In the genomic region with DNA sequence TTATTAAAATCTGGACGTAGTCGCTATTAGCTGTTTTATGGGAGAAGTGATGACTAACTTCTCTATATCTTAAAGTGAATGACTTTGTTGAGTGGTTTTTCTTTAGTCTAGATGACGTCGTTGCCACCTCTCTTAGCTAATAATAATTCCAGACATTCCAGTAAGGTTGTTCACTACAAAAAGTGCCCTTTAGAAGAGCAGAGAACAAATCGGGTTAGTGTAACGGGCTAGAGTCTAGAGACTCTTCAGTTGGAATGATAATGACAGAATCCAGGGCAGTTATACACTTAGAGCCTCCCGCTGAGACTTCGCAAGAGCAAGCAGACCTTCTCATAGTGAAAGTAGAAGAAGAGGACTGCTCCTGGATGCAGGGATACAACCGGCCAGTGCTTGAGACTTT, we compare ENCODE assay signal across 8 mouse cellular contexts. TPM values are rescaled to one million over a fixed set of nuclear protein-coding genes. Genes with fewer than 3 reads are reported as not detected.
A peak's percentile ranks its signal among the peaks of the same experiment; 100 is the strongest.
DNase-seq lines count a peak whose midpoint lies in the region; ATAC-seq and TF ChIP-seq lines count a peak whose summit lies in the region.

No protein-coding gene starts in this region.

- H3K4me2 ChIP-seq in kidney, embryonic 14.5 days (replicated peaks; ENCODE audit: low read depth, low read length): peak overlapping the region; percentile 42
- H3K4me2 ChIP-seq in intestine, embryonic 14.5 days (ENCODE audit: low read length): peak overlapping the region; percentile 81
- H3K4me2 ChIP-seq in midbrain, embryonic 16.5 days (ENCODE audit: low read length): peak overlapping the region; percentile 58

- TF ChIP-seq CTCF in cortical plate, adult 2 months (IDR thresholded peaks at IDR 0.05; ENCODE audit: extremely low read depth, insufficient read depth, low read length): no peak

- no peak overlapping the region for H3K27ac ChIP-seq in kidney, embryonic 14.5 days (ENCODE audit: low read depth, low read length)
- no peak overlapping the region for H3K27ac ChIP-seq in cortical plate, adult 2 months (ENCODE audit: insufficient read depth, low read length)
- H3K27ac ChIP-seq in intestine, embryonic 14.5 days (ENCODE audit: low read depth): no peak overlapping the region
- H3K27ac ChIP-seq in midbrain, embryonic 16.5 days (ENCODE audit: low read length): no peak overlapping the region

- no peak for DNase-seq in kidney, postnatal 25 days
- DNase-seq in intestine, embryonic 14.5 days (ENCODE audit: low spot score): no peak
- DNase-seq in gastrocnemius, postnatal 4 days (ENCODE audit: low spot score in 2 of 2): no peak
- DNase-seq in right cerebral cortex, adult 2 months (ENCODE audit: low spot score in 2 of 2): no peak
- no peak for DNase-seq in cerebellum, postnatal 14 days

- no peaks in the 10 kb centered on the region for H3K9me3 ChIP-seq in kidney, embryonic 14.5 days (ENCODE audit: control insufficient read depth, low read length)
- no peaks in the 10 kb centered on the region for H3K9me3 ChIP-seq in intestine, embryonic 14.5 days (ENCODE audit: control insufficient read depth, low read length)
- no peaks in the 10 kb centered on the region for H3K9me3 ChIP-seq in midbrain, embryonic 16.5 days (replicated peaks; ENCODE audit: control insufficient read depth, low read length, poor library complexity, severe bottlenecking)

- H3K4me1 ChIP-seq in kidney, embryonic 14.5 days (ENCODE audit: control insufficient read depth, insufficient read depth, low read length): peaks cover 15% of the 10 kb centered on the region
- peaks cover 3% of the 10 kb centered on the region; the same call in 1 of the 2 replicates for H3K4me1 ChIP-seq in cortical plate, adult 2 months (ENCODE audit: control insufficient read depth, insufficient read depth, low read length)
- peaks cover 17% of the 10 kb centered on the region for H3K4me1 ChIP-seq in intestine, embryonic 14.5 days (replicated peaks; ENCODE audit: control insufficient read depth, insufficient read depth, low read length)
- peaks cover 23% of the 10 kb centered on the region for H3K4me1 ChIP-seq in midbrain, embryonic 16.5 days (ENCODE audit: control insufficient read depth, insufficient read depth, low read length)

- peak overlapping the region; percentile 61; the same call in 1 of the 2 replicates for H3K9ac ChIP-seq in kidney, embryonic 14.5 days (ENCODE audit: low read depth, low read length)
- peak overlapping the region; percentile 64 for H3K9ac ChIP-seq in intestine, embryonic 14.5 days (ENCODE audit: low read length)
- H3K9ac ChIP-seq in midbrain, embryonic 16.5 days (ENCODE audit: low read depth, low read length): peak overlapping the region; percentile 41

- peaks cover 11% of the 10 kb centered on the region; the same call in 1 of the 2 replicates for H3K36me3 ChIP-seq in kidney, embryonic 14.5 days (ENCODE audit: control insufficient read depth, insufficient read depth, low read length)
- H3K36me3 ChIP-seq in intestine, embryonic 14.5 days (ENCODE audit: control insufficient read depth, insufficient read depth, low read length): peaks cover 7% of the 10 kb centered on the region; the same call in 1 of the 2 replicates
- H3K36me3 ChIP-seq in midbrain, embryonic 16.5 days (ENCODE audit: control insufficient read depth, insufficient read depth, low read length): peaks cover 7% of the 10 kb centered on the region; the same call in 1 of the 2 replicates

- no peak for TF ChIP-seq POLR2A in cortical plate, adult 2 months (IDR thresholded peaks at IDR 0.05; ENCODE audit: extremely low read depth, insufficient read depth, low read length)

- ATAC-seq in kidney, embryonic 14.5 days (ENCODE audit: low FRiP score, low TSS enrichment): no peak
- ATAC-seq in intestine, embryonic 14.5 days (replicated peaks; ENCODE audit: low FRiP score, low TSS enrichment, low read depth): no peak
- ATAC-seq in midbrain, embryonic 16.5 days: no peak

- H3K27me3 ChIP-seq in kidney, embryonic 14.5 days (ENCODE audit: control insufficient read depth, insufficient read depth, low read length): no peaks in the 10 kb centered on the region
- no peaks in the 10 kb centered on the region for H3K27me3 ChIP-seq in intestine, embryonic 14.5 days (replicated peaks; ENCODE audit: control insufficient read depth, insufficient read depth, low read length)
- no peaks in the 10 kb centered on the region for H3K27me3 ChIP-seq in midbrain, embryonic 16.5 days (ENCODE audit: control insufficient read depth, insufficient read depth, low read depth, low read length)

- H3K4me3 ChIP-seq in kidney, embryonic 14.5 days (ENCODE audit: low read length): peak overlapping the region; percentile 56
- peak overlapping the region; percentile 64; the same call in 1 of the 2 replicates for H3K4me3 ChIP-seq in cortical plate, adult 2 months (ENCODE audit: insufficient read depth, low read length)
- H3K4me3 ChIP-seq in intestine, embryonic 14.5 days (ENCODE audit: low read depth, low read length): peak overlapping the region; percentile 79
- H3K4me3 ChIP-seq in midbrain, embryonic 16.5 days (ENCODE audit: low read depth, low read length): peak overlapping the region; percentile 61

- WGBS in kidney, embryonic 14.5 days: 23% methylated on average over 9 of the region's 9 CpGs
- 14% methylated on average over 9 of the region's 9 CpGs for WGBS in intestine, embryonic 14.5 days
- WGBS in midbrain, embryonic 16.5 days: 22% methylated on average over 9 of the region's 9 CpGs

RNA-seq across cellular contexts. Expression of a gene that starts 0.7 kb away (rescaled TPM):
- 9.6 and 13.6 TPM in 2 replicates for polyA plus RNA-seq in kidney, embryonic 14.5 days (2014; fragmentation: Nextera tagmentation; extraction: Ambion mirVana)
- 9.3 and 10.0 TPM in 2 replicates for polyA plus RNA-seq in cortical plate, adult 2 months (2012; rRNA removed)
- 13.1 and 13.6 TPM in 2 replicates for polyA plus RNA-seq in intestine, embryonic 14.5 days (2014; fragmentation: Nextera tagmentation; extraction: Ambion mirVana)
- 14.6 and 16.1 TPM in 2 replicates for polyA plus RNA-seq in midbrain, embryonic 16.5 days (2015; fragmentation: Nextera tagmentation; extraction: Ambion mirVana)
- total RNA-seq in gastrocnemius, postnatal 4 days (2021): 10 to 100 TPM; 11.3 to 11.9 TPM

RNA-seq across cellular contexts. Expression of a gene that starts 3.4 kb away (rescaled TPM):
- 7.8 and 10.2 TPM in 2 replicates for polyA plus RNA-seq in kidney, embryonic 14.5 days (2014; fragmentation: Nextera tagmentation; extraction: Ambion mirVana)
- polyA plus RNA-seq in cortical plate, adult 2 months (2012; rRNA removed): 8.5 and 9.8 TPM in 2 replicates
- polyA plus RNA-seq in intestine, embryonic 14.5 days (2014; fragmentation: Nextera tagmentation; extraction: Ambion mirVana): 8.5 and 9.1 TPM in 2 replicates
- 14.9 and 15.1 TPM in 2 replicates for polyA plus RNA-seq in midbrain, embryonic 16.5 days (2015; fragmentation: Nextera tagmentation; extraction: Ambion mirVana)
- 1 to 10 TPM; 5.5 to 7.3 TPM for total RNA-seq in gastrocnemius, postnatal 4 days (2021)

RNA-seq across cellular contexts. Expression of a gene that starts 13.2 kb away (rescaled TPM):
- 568 and 762 TPM in 2 replicates for polyA plus RNA-seq in kidney, embryonic 14.5 days (2014; fragmentation: Nextera tagmentation; extraction: Ambion mirVana)
- polyA plus RNA-seq in cortical plate, adult 2 months (2012; rRNA removed): 380 and 392 TPM in 2 replicates
- 681 and 724 TPM in 2 replicates for polyA plus RNA-seq in intestine, embryonic 14.5 days (2014; fragmentation: Nextera tagmentation; extraction: Ambion mirVana)
- 597 and 600 TPM in 2 replicates for polyA plus RNA-seq in midbrain, embryonic 16.5 days (2015; fragmentation: Nextera tagmentation; extraction: Ambion mirVana)
- total RNA-seq in gastrocnemius, postnatal 4 days (2021): 100 to 1,000 TPM; 464 to 480 TPM

RNA-seq across cellular contexts. Expression of a gene that starts 26.5 kb away (rescaled TPM):
- polyA plus RNA-seq in kidney, embryonic 14.5 days (2014; fragmentation: Nextera tagmentation; extraction: Ambion mirVana): 29.0 and 41.7 TPM in 2 replicates
- polyA plus RNA-seq in cortical plate, adult 2 months (2012; rRNA removed): 21.7 and 22.9 TPM in 2 replicates
- polyA plus RNA-seq in intestine, embryonic 14.5 days (2014; fragmentation: Nextera tagmentation; extraction: Ambion mirVana): 35.9 and 42.2 TPM in 2 replicates
- polyA plus RNA-seq in midbrain, embryonic 16.5 days (2015; fragmentation: Nextera tagmentation; extraction: Ambion mirVana): 32.9 and 37.8 TPM in 2 replicates
- 10 to 100 TPM; 19.0 to 22.9 TPM for total RNA-seq in gastrocnemius, postnatal 4 days (2021)

RNA-seq across cellular contexts. Expression of a gene that starts 38.0 kb away (rescaled TPM):
- polyA plus RNA-seq in kidney, embryonic 14.5 days (2014; fragmentation: Nextera tagmentation; extraction: Ambion mirVana): 30.6 and 37.1 TPM in 2 replicates
- 39.1 and 43.0 TPM in 2 replicates for polyA plus RNA-seq in cortical plate, adult 2 months (2012; rRNA removed)
- 29.6 and 32.0 TPM in 2 replicates for polyA plus RNA-seq in intestine, embryonic 14.5 days (2014; fragmentation: Nextera tagmentation; extraction: Ambion mirVana)
- 52.4 and 52.5 TPM in 2 replicates for polyA plus RNA-seq in midbrain, embryonic 16.5 days (2015; fragmentation: Nextera tagmentation; extraction: Ambion mirVana)
- total RNA-seq in gastrocnemius, postnatal 4 days (2021): 10 to 100 TPM; 17.1 to 20.1 TPM
